Mouse (Mus musculus) kidney, adult 2 months (tissue): ENCODE measurements at regions not wholly inside any gene's neighbourhood (a gene's known extent, or its start where the extent isn't known, plus 50 kb on each side); places are given as distances from the start of the nearest gene placed in this dataset.

Experiments
- DNase-seq: peaks from one replicate; pipeline ENCODE4 v3.0.0; 2021
- H3K27ac ChIP-seq: fragments of 200-500 bp; 2 replicates; pipeline ENCODE4 v1.5.1; 2012; ENCODE audit warnings: low read depth, low read length, control low read depth, inconsistent platforms; ENCODE audit not compliant: insufficient read depth
- H3K27me3 ChIP-seq: fragments of 200-500 bp; replicated peaks from 2 replicates; pipeline ENCODE4 v1.6.1; 2012; ENCODE audit warnings: mild to moderate bottlenecking, moderate library complexity, low read length, inconsistent platforms; ENCODE audit not compliant: control insufficient read depth, insufficient read depth
- H3K36me3 ChIP-seq: fragments of 200-500 bp; 2 replicates; pipeline ENCODE4 v1.6.1; 2012; ENCODE audit warnings: mild to moderate bottlenecking, moderate library complexity, low read length, inconsistent platforms; ENCODE audit not compliant: control insufficient read depth, insufficient read depth
- H3K4me1 ChIP-seq: fragments of 200-500 bp; 2 replicates; pipeline ENCODE4 v1.6.1; 2011; ENCODE audit warnings: low read length; ENCODE audit not compliant: control insufficient read depth, insufficient read depth
- H3K4me3 ChIP-seq: fragments of 200-500 bp; 2 replicates; pipeline ENCODE4 v1.5.1; 2011; ENCODE audit warnings: mild to moderate bottlenecking, low read depth, low read length, control low read depth; ENCODE audit not compliant: insufficient read depth
- CTCF ChIP-seq: fragments of 200-500 bp; conservative IDR thresholded peaks from 2 replicates; pipeline ENCODE4 v1.5.1; 2011; ENCODE audit warnings: low read depth, mild to moderate bottlenecking, control low read depth, low read length, moderate library complexity, mixed read lengths; ENCODE audit not compliant: insufficient read depth, insufficient read length
- POLR2A ChIP-seq: fragments of 200-500 bp; IDR thresholded peaks from one replicate; pipeline ENCODE4 v1.6.1; 2011; ENCODE audit warnings: low read depth, low read length, control low read depth
- WGBS: fragments of 180-500 bp; shearing (Covaris S2); methylation state at CpG from one replicate; pipeline ENCODE4 v1.1.7; 2018; 5-methylcytosine and 5-hydroxymethylcytosine counted together

DNA sequence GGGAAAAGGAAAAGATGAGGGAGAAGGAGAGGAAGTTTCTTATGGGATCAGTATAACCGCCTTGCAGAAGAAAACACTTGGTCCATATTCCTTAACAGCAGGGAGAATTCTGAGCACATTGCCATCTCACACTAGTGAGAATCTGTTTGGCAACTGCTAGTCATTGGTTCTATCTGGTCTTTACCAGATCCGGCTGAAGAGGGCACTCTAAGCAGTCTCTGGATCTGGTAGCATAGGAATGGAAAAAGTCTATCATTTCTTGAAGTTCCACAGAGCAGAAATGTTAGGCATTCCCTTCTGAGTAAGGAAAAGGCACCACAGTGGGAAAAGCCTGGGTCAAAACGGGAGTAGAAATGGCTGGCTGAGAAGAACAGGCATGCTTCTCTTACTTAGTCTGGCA, 315.4 kb upstream of the Apob start:
- Histone ChIP-seq H3K4me3 (no peak overlapping the region), H3K27me3 (no peaks in the 10 kb centered on the region), H3K4me1 (no peaks in the 10 kb centered on the region), H3K27ac (no peak overlapping the region), H3K36me3 (no peaks in the 10 kb centered on the region)
- DNase-seq, result no peak
- TF ChIP-seq CTCF (no peak), POLR2A (no peak)
- WGBS, result 60% methylated on average over 3 of the region's 3 CpGs

DNA sequence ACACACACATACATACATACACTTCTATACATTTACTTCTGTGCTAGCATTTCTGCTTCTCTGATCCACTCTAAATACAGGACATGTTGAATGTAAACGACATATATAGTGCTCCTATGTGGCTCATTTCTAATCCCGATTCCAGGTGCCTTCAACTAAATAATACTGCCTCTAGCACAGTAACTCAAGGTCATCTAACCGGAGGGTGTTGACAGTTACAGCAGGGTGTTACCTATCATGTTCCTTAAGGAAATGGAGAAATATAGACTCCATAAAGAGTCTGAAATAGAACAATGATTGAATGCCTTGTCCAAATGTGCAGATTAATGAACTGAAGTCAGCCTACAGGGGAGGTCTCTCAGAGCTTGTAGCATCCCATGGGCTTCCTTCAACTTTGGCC, 307.3 kb upstream of the Apob start:
- no peaks in the 10 kb centered on the region for H3K4me1 ChIP-seq
- no peaks in the 10 kb centered on the region for H3K36me3 ChIP-seq
- no peaks in the 10 kb centered on the region for H3K27me3 ChIP-seq
- TF ChIP-seq CTCF (no peak), POLR2A (no peak)
- no peak for DNase-seq
- H3K27ac ChIP-seq, result no peak overlapping the region
- H3K4me3 ChIP-seq, result no peak overlapping the region
- WGBS, result 46% methylated on average over 3 of the region's 3 CpGs

GRCm38 (mm10) chr12:7670561-7670960, 306.9 kb upstream of the Apob start:
- Histone ChIP-seq H3K36me3 (no peaks in the 10 kb centered on the region), H3K4me1 (no peaks in the 10 kb centered on the region), H3K27me3 (no peaks in the 10 kb centered on the region), H3K4me3 (no peak overlapping the region), H3K27ac (no peak overlapping the region)
- no peak for DNase-seq
- TF ChIP-seq POLR2A (no peak), CTCF (no peak)
- WGBS, result 18% methylated on average over 1 of the region's 1 CpGs

- WGBS, result 31% methylated on average over 7 of the region's 7 CpGs
- H3K36me3 ChIP-seq, result no peaks in the 10 kb centered on the region
- H3K27me3 ChIP-seq, result no peaks in the 10 kb centered on the region
- no peak overlapping the region for H3K4me3 ChIP-seq
- H3K27ac ChIP-seq, result no peak overlapping the region
- no peak for DNase-seq
- TF ChIP-seq CTCF (no peak), POLR2A (no peak)
- H3K4me1 ChIP-seq, result no peaks in the 10 kb centered on the region
These were observed 285.5 kb upstream of the Apob start for GRCm38 (mm10) chr12:7691996-7692395.

DNA sequence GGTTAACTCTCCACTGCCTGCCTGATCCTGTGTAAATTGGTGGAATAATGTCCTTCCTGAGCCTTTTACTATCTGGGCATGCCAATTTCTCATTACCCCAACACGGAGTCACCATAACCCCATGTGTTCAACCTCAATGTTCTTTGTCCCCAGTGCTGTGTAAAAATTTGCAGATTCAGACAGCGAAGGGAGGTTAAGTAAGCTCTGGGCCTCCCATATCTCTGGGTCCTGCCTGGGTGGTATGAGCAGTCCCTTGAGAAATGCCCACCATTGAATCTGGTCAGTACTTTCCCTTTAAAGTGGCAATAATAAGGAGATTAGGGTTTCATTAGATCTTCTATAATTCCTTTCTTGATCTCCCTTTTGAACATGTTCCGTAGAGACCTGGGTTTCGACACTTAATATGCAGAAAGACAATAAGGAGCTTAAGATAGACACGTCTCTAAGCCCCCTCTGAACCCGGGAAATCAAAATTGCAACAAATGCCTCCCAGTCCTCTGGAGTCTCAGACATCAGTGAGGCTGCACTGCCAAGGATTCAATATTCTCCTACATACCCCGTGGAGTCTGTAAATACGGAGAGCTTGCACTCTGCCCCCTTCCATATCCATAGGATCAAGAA, 279.0 kb upstream of the Apob start:
- no peak for TF ChIP-seq CTCF
- TF ChIP-seq POLR2A, result no peak
- Histone ChIP-seq H3K27ac (no peak overlapping the region), H3K27me3 (no peaks in the 10 kb centered on the region), H3K4me1 (no peaks in the 10 kb centered on the region), H3K4me3 (no peak overlapping the region), H3K36me3 (no peaks in the 10 kb centered on the region)
- 85% methylated on average over 8 of the region's 8 CpGs for WGBS
- DNase-seq, result no peak

GRCm38 (mm10) chr12:7709102-7709501, 268.3 kb upstream of the Apob start:
- 62% methylated on average over 5 of the region's 5 CpGs for WGBS
- no peak for DNase-seq
- no peaks in the 10 kb centered on the region for H3K27me3 ChIP-seq
- H3K36me3 ChIP-seq, result no peaks in the 10 kb centered on the region
- H3K27ac ChIP-seq, result no peak overlapping the region
- no peaks in the 10 kb centered on the region for H3K4me1 ChIP-seq
- H3K4me3 ChIP-seq, result no peak overlapping the region
- TF ChIP-seq POLR2A, result no peak
- no peak for TF ChIP-seq CTCF

GRCm38 (mm10) chr12:7709872-7710271, 267.6 kb upstream of the Apob start:
- Histone ChIP-seq H3K4me1 (no peaks in the 10 kb centered on the region), H3K4me3 (no peak overlapping the region), H3K27me3 (no peaks in the 10 kb centered on the region), H3K36me3 (no peaks in the 10 kb centered on the region), H3K27ac (no peak overlapping the region)
- DNase-seq, result no peak
- TF ChIP-seq POLR2A, result no peak
- TF ChIP-seq CTCF, result no peak
- 75% methylated on average over 2 of the region's 2 CpGs for WGBS

GRCm38 (mm10) chr12:7715091-7715490, 262.4 kb upstream of the Apob start:
- H3K4me1 ChIP-seq, result no peaks in the 10 kb centered on the region
- no peaks in the 10 kb centered on the region for H3K36me3 ChIP-seq
- 90% methylated on average over 4 of the region's 4 CpGs for WGBS
- TF ChIP-seq POLR2A (no peak), CTCF (no peak)
- H3K27ac ChIP-seq, result no peak overlapping the region
- no peak overlapping the region for H3K4me3 ChIP-seq
- H3K27me3 ChIP-seq, result no peaks in the 10 kb centered on the region
- DNase-seq, result no peak
